Mouse (Mus musculus) brain, embryonic 14.5 days (tissue): ENCODE measurements around the gene Vamp1.

Source experiments
- CTCF ChIP-seq: fragments of 200-500 bp; IDR thresholded peaks from 2 replicates; pipeline ENCODE4 v1.5.1; 2012; ENCODE audit warnings: inconsistent platforms, mild to moderate bottlenecking, moderate library complexity, borderline replicate concordance; ENCODE audit not compliant: insufficient read depth, insufficient read length; ENCODE audit errors: extremely low read depth
- POLR2A ChIP-seq: fragments of 200-500 bp; IDR thresholded peaks from 2 replicates; pipeline ENCODE4 v1.6.1; 2012; ENCODE audit warnings: mild to moderate bottlenecking, inconsistent platforms, borderline replicate concordance; ENCODE audit not compliant: poor library complexity, insufficient read depth, insufficient read length, severe bottlenecking; ENCODE audit errors: extremely low read depth

- TF ChIP-seq CTCF (no peak), POLR2A (no peak)
Observed at GRCm38 (mm10) chr6:125195541-125196075, 19.7 kb upstream of the Vamp1 start.
